Mouse (Mus musculus): ENCODE measurements around the gene Pde1c. TPM values are rescaled to one million over a fixed set of nuclear protein-coding genes. Genes with fewer than 3 reads are reported as not detected.

Gene Pde1c
- polyA plus RNA-seq, 1 experiment from 2014 or later: 0.97 TPM

GRCm38 (mm10) chr6:56476581-56476980 is 92.3 kb downstream of the Pde1c start:
- peak; percentile 65; the same call in 1 of the 2 replicates for ATAC-seq (ENCODE audit: low FRiP score, low TSS enrichment)
- Histone ChIP-seq H3K27me3 (ENCODE audit: insufficient read depth, low read length) (no peaks in the 10 kb centered on the region), H3K9me3 (ENCODE audit: low read length) (no peaks in the 10 kb centered on the region), H3K9ac (replicated peaks; ENCODE audit: low read length) (no peak overlapping the region), H3K4me3 (ENCODE audit: low read length) (no peak overlapping the region), H3K36me3 (ENCODE audit: insufficient read depth, low read length) (no peaks in the 10 kb centered on the region), H3K4me1 (ENCODE audit: insufficient read depth, low read length) (no peaks in the 10 kb centered on the region), H3K4me2 (replicated peaks; ENCODE audit: low read depth, low read length) (no peak overlapping the region), H3K27ac (ENCODE audit: low read length) (no peak overlapping the region)
- WGBS: 19% methylated on average over 6 of the region's 6 CpGs

GRCm38 (mm10) chr6:56458098-56458497 is 110.8 kb downstream of the Pde1c start:
- no peak overlapping the region for H3K4me2 ChIP-seq (replicated peaks; ENCODE audit: low read depth, low read length)
- no peak overlapping the region for H3K27ac ChIP-seq (ENCODE audit: low read length)
- H3K4me3 ChIP-seq (ENCODE audit: low read length): no peak overlapping the region
- H3K27me3 ChIP-seq (ENCODE audit: insufficient read depth, low read length): no peaks in the 10 kb centered on the region
- no peaks in the 10 kb centered on the region for H3K36me3 ChIP-seq (ENCODE audit: insufficient read depth, low read length)
- no peaks in the 10 kb centered on the region for H3K9me3 ChIP-seq (ENCODE audit: low read length)
- no peak for ATAC-seq (ENCODE audit: low FRiP score, low TSS enrichment)
- H3K4me1 ChIP-seq (ENCODE audit: insufficient read depth, low read length): no peaks in the 10 kb centered on the region
- no peak overlapping the region for H3K9ac ChIP-seq (replicated peaks; ENCODE audit: low read length)
- 51% methylated on average over 3 of the region's 3 CpGs for WGBS

- 22% methylated on average over 2 of the region's 2 CpGs for WGBS
- H3K4me3 ChIP-seq (ENCODE audit: low read length): no peak overlapping the region
- H3K9me3 ChIP-seq (ENCODE audit: low read length): no peaks in the 10 kb centered on the region
- no peaks in the 10 kb centered on the region for H3K27me3 ChIP-seq (ENCODE audit: insufficient read depth, low read length)
- H3K9ac ChIP-seq (replicated peaks; ENCODE audit: low read length): no peak overlapping the region
- H3K4me2 ChIP-seq (replicated peaks; ENCODE audit: low read depth, low read length): no peak overlapping the region
- no peaks in the 10 kb centered on the region for H3K4me1 ChIP-seq (ENCODE audit: insufficient read depth, low read length)
- H3K36me3 ChIP-seq (ENCODE audit: insufficient read depth, low read length): no peaks in the 10 kb centered on the region
- H3K27ac ChIP-seq (ENCODE audit: low read length): no peak overlapping the region
- ATAC-seq (ENCODE audit: low FRiP score, low TSS enrichment): no peak
These were observed 121.0 kb downstream of the Pde1c start for GRCm38 (mm10) chr6:56447917-56448316.

GRCm38 (mm10) chr6:56441501-56441900 is 127.4 kb downstream of the Pde1c start:
- Histone ChIP-seq H3K27me3 (ENCODE audit: insufficient read depth, low read length) (no peaks in the 10 kb centered on the region), H3K27ac (ENCODE audit: low read length) (no peak overlapping the region), H3K36me3 (ENCODE audit: insufficient read depth, low read length) (no peaks in the 10 kb centered on the region), H3K4me2 (replicated peaks; ENCODE audit: low read depth, low read length) (no peak overlapping the region), H3K9ac (replicated peaks; ENCODE audit: low read length) (no peak overlapping the region), H3K4me1 (ENCODE audit: insufficient read depth, low read length) (no peaks in the 10 kb centered on the region), H3K4me3 (ENCODE audit: low read length) (no peak overlapping the region), H3K9me3 (ENCODE audit: low read length) (no peaks in the 10 kb centered on the region)
- WGBS: 85% methylated on average over 4 of the region's 4 CpGs
- ATAC-seq (ENCODE audit: low FRiP score, low TSS enrichment): no peak

- H3K36me3 ChIP-seq (ENCODE audit: insufficient read depth, low read length): no peaks in the 10 kb centered on the region
- no peak overlapping the region for H3K4me3 ChIP-seq (ENCODE audit: low read length)
- no peak for ATAC-seq (ENCODE audit: low FRiP score, low TSS enrichment)
These were observed 143.1 kb downstream of the Pde1c start for GRCm38 (mm10) chr6:56425846-56426245.

GRCm38 (mm10) chr6:56422866-56423265 is 146.0 kb downstream of the Pde1c start:
- 74% methylated on average over 3 of the region's 3 CpGs for WGBS
- no peak for ATAC-seq (ENCODE audit: low FRiP score, low TSS enrichment)
- H3K4me3 ChIP-seq (ENCODE audit: low read length): no peak overlapping the region
- no peaks in the 10 kb centered on the region for H3K36me3 ChIP-seq (ENCODE audit: insufficient read depth, low read length)
- H3K9ac ChIP-seq (replicated peaks; ENCODE audit: low read length): no peak overlapping the region
- H3K9me3 ChIP-seq (ENCODE audit: low read length): no peaks in the 10 kb centered on the region
- H3K27ac ChIP-seq (ENCODE audit: low read length): no peak overlapping the region
- H3K27me3 ChIP-seq (ENCODE audit: insufficient read depth, low read length): no peaks in the 10 kb centered on the region
- no peak overlapping the region for H3K4me2 ChIP-seq (replicated peaks; ENCODE audit: low read depth, low read length)
- no peaks in the 10 kb centered on the region for H3K4me1 ChIP-seq (ENCODE audit: insufficient read depth, low read length)

More at GRCm38 (mm10) chr6:56425846-56426245, 143.1 kb downstream of the Pde1c start:
- no peaks in the 10 kb centered on the region for H3K27me3 ChIP-seq (ENCODE audit: insufficient read depth, low read length)
- no peaks in the 10 kb centered on the region for H3K9me3 ChIP-seq (ENCODE audit: low read length)
- no peak overlapping the region for H3K4me2 ChIP-seq (replicated peaks; ENCODE audit: low read depth, low read length)
- H3K27ac ChIP-seq (ENCODE audit: low read length): no peak overlapping the region
- 84% methylated on average over 5 of the region's 5 CpGs for WGBS
- no peak overlapping the region for H3K9ac ChIP-seq (replicated peaks; ENCODE audit: low read length)
- H3K4me1 ChIP-seq (ENCODE audit: insufficient read depth, low read length): no peaks in the 10 kb centered on the region

GRCm38 (mm10) chr6:56416191-56416590 is 152.7 kb downstream of the Pde1c start:
- Histone ChIP-seq H3K4me3 (ENCODE audit: low read length) (no peak overlapping the region), H3K27ac (ENCODE audit: low read length) (no peak overlapping the region), H3K27me3 (ENCODE audit: insufficient read depth, low read length) (no peaks in the 10 kb centered on the region), H3K9me3 (ENCODE audit: low read length) (no peaks in the 10 kb centered on the region), H3K9ac (replicated peaks; ENCODE audit: low read length) (no peak overlapping the region), H3K4me2 (replicated peaks; ENCODE audit: low read depth, low read length) (no peak overlapping the region), H3K4me1 (ENCODE audit: insufficient read depth, low read length) (no peaks in the 10 kb centered on the region), H3K36me3 (ENCODE audit: insufficient read depth, low read length) (no peaks in the 10 kb centered on the region)
- WGBS: 59% methylated on average over 4 of the region's 4 CpGs
- no peak for ATAC-seq (ENCODE audit: low FRiP score, low TSS enrichment)

GRCm38 (mm10) chr6:56389178-56389577 is 179.7 kb downstream of the Pde1c start:
- Histone ChIP-seq H3K9me3 (ENCODE audit: low read length) (no peaks in the 10 kb centered on the region), H3K4me2 (replicated peaks; ENCODE audit: low read depth, low read length) (no peak overlapping the region), H3K27ac (ENCODE audit: low read length) (no peak overlapping the region), H3K4me1 (ENCODE audit: insufficient read depth, low read length) (no peaks in the 10 kb centered on the region), H3K4me3 (ENCODE audit: low read length) (no peak overlapping the region), H3K9ac (replicated peaks; ENCODE audit: low read length) (no peak overlapping the region), H3K27me3 (ENCODE audit: insufficient read depth, low read length) (no peaks in the 10 kb centered on the region), H3K36me3 (ENCODE audit: insufficient read depth, low read length) (no peaks in the 10 kb centered on the region)
- 71% methylated on average over 5 of the region's 5 CpGs for WGBS
- ATAC-seq (ENCODE audit: low FRiP score, low TSS enrichment): no peak

GRCm38 (mm10) chr6:56376359-56376758 is 192.5 kb downstream of the Pde1c start:
- Histone ChIP-seq H3K4me2 (replicated peaks; ENCODE audit: low read depth, low read length) (no peak overlapping the region), H3K9me3 (ENCODE audit: low read length) (no peaks in the 10 kb centered on the region), H3K27me3 (ENCODE audit: insufficient read depth, low read length) (no peaks in the 10 kb centered on the region), H3K4me3 (ENCODE audit: low read length) (no peak overlapping the region), H3K9ac (replicated peaks; ENCODE audit: low read length) (no peak overlapping the region), H3K27ac (ENCODE audit: low read length) (no peak overlapping the region), H3K4me1 (ENCODE audit: insufficient read depth, low read length) (peaks cover 4% of the 10 kb centered on the region; the same call in 1 of the 2 replicates), H3K36me3 (ENCODE audit: insufficient read depth, low read length) (no peaks in the 10 kb centered on the region)
- no peak for ATAC-seq (ENCODE audit: low FRiP score, low TSS enrichment)
- WGBS: 90% methylated on average over 3 of the region's 3 CpGs

GRCm38 (mm10) chr6:56374180-56374579 is 194.7 kb downstream of the Pde1c start:
- Histone ChIP-seq H3K4me3 (ENCODE audit: low read length) (no peak overlapping the region), H3K27ac (ENCODE audit: low read length) (no peak overlapping the region), H3K4me2 (replicated peaks; ENCODE audit: low read depth, low read length) (no peak overlapping the region), H3K4me1 (ENCODE audit: insufficient read depth, low read length) (peaks cover 4% of the 10 kb centered on the region; the same call in 1 of the 2 replicates), H3K36me3 (ENCODE audit: insufficient read depth, low read length) (no peaks in the 10 kb centered on the region), H3K9me3 (ENCODE audit: low read length) (no peaks in the 10 kb centered on the region), H3K27me3 (ENCODE audit: insufficient read depth, low read length) (no peaks in the 10 kb centered on the region), H3K9ac (replicated peaks; ENCODE audit: low read length) (no peak overlapping the region)
- no peak for ATAC-seq (ENCODE audit: low FRiP score, low TSS enrichment)
- WGBS: 91% methylated on average over 5 of the region's 5 CpGs

Measured in kidney, embryonic 16.5 days (tissue).